Mouse (Mus musculus): ENCODE measurements at regions not wholly inside any gene's neighbourhood (a gene's known extent, or its start where the extent isn't known, plus 50 kb on each side); places are given as distances from the start of the nearest gene placed in this dataset.

DNA sequence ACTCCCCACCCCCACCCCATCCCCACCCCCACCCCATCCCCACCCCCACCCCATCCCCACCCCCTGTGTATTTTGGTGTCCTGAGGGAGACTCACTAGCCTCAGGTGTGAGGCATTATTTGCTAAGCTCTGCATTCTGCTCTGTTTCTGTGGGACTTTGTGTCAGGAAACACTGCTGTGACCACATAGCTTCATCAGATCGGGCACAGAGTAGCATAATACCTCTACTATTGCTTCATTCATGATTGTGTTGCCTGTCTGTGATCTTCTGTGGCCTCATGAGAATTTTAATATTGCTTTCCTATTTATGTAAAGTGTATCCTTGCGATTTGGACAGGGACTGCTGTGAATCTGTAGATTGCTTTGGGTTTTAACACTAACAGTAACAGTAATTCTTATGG lies 56.6 kb upstream of the Ednrb start:
- no peak for TF ChIP-seq CTCF (IDR thresholded peaks at IDR 0.05; ENCODE audit: low read depth, low read length)
- no peak for TF ChIP-seq POLR2A (IDR thresholded peaks at IDR 0.05; ENCODE audit: extremely low read depth, insufficient read depth, low read length)

All from liver, adult 2 months (tissue).